Mouse (Mus musculus) liver, adult 2 months (tissue): ENCODE data around the gene Anxa8.

Experiments
- CTCF ChIP-seq: fragments of 200-500 bp; IDR thresholded peaks from 2 replicates; pipeline ENCODE4 v1.5.1; 2011; ENCODE audit warnings: low read depth, low read length, control low read depth
- POLR2A ChIP-seq: fragments of 200-500 bp; IDR thresholded peaks from 2 replicates; pipeline ENCODE4 v1.6.1; 2011; ENCODE audit warnings: low read length, control low read depth; ENCODE audit not compliant: insufficient read depth; ENCODE audit errors: extremely low read depth

- TF ChIP-seq CTCF: no peak
- no peak for TF ChIP-seq POLR2A
Observed at GRCm38 (mm10) chr14:34087856-34088398, 2.1 kb downstream of the Anxa8 start.
